Mouse (Mus musculus) stomach, postnatal 0 days (tissue): ENCODE results near the gene Rln3.

ENCODE experiments used
- CTCF ChIP-seq: IDR thresholded peaks from 2 replicates; pipeline ENCODE4 v1.5.1; 2016; ENCODE audit warnings: antibody characterized with exemption, low read depth, mild to moderate bottlenecking, moderate library complexity
- EP300 ChIP-seq: optimal IDR thresholded peaks from 2 replicates; pipeline ENCODE3; 2016; ENCODE audit warnings: antibody characterized with exemption

- TF ChIP-seq EP300 (no peak), CTCF (no peak)
Measured at GRCm38 (mm10) chr8:84072321-84072720, 27.5 kb upstream of the Rln3 start.
